Mouse (Mus musculus) intestine, postnatal 0 days (tissue): ENCODE data around the gene Olfr1288. TPM values are rescaled to one million over a fixed set of nuclear protein-coding genes. Genes with fewer than 3 reads are reported as not detected.

Source experiments
- ATAC-seq: fragments of 200-750 bp; cut with Nextera tagmentation; 2 replicates; pipeline ENCODE4 v1.8.0; 2017; ENCODE audit warnings: mild to moderate bottlenecking, moderate TSS enrichment, moderate library complexity
- H3K27ac ChIP-seq: fragments of 300-500 bp; sonication (generic); 2 replicates; pipeline ENCODE4 v1.5.1; 2014; ENCODE audit warnings: mild to moderate bottlenecking, low read depth, low read length, moderate library complexity
- H3K27me3 ChIP-seq: fragments of 300-500 bp; sonication (generic); replicated peaks from 2 replicates; pipeline ENCODE4 v1.6.1; 2014; ENCODE audit warnings: low read length, mixed read lengths; ENCODE audit not compliant: control insufficient read depth, insufficient read depth
- H3K36me3 ChIP-seq: fragments of 300-500 bp; sonication (generic); 2 replicates; pipeline ENCODE4 v1.6.1; 2014; ENCODE audit warnings: mild to moderate bottlenecking, moderate library complexity; ENCODE audit not compliant: control insufficient read depth, insufficient read depth
- H3K4me1 ChIP-seq: fragments of 300-500 bp; sonication (generic); replicated peaks from 2 replicates; pipeline ENCODE4 v1.6.1; 2014; ENCODE audit warnings: antibody characterized with exemption, low read length, mixed read lengths; ENCODE audit not compliant: control insufficient read depth, insufficient read depth
- H3K4me2 ChIP-seq: fragments of 300-500 bp; sonication (generic); replicated peaks from 2 replicates; pipeline ENCODE4 v1.6.1; 2014; ENCODE audit warnings: low read depth, mild to moderate bottlenecking, moderate library complexity
- H3K4me3 ChIP-seq: fragments of 300-500 bp; sonication (generic); 2 replicates; pipeline ENCODE4 v1.5.1; 2014; ENCODE audit warnings: low read depth, low read length
- H3K9ac ChIP-seq: fragments of 300-500 bp; sonication (generic); 2 replicates; pipeline ENCODE4 v1.6.1; 2014; ENCODE audit warnings: mild to moderate bottlenecking, low read depth, low read length
- H3K9me3 ChIP-seq: fragments of 300-500 bp; sonication (generic); 2 replicates; pipeline ENCODE4 v1.6.1; 2016; ENCODE audit warnings: mixed run types; ENCODE audit not compliant: control insufficient read depth
- CTCF ChIP-seq: sonication (generic); IDR thresholded peaks from 2 replicates; pipeline ENCODE4 v1.5.1; 2016; ENCODE audit warnings: low read depth, mild to moderate bottlenecking, control low read depth, antibody characterized with exemption, moderate library complexity
- WGBS: fragments of 180-500 bp; shearing (Covaris S2); extraction: QIAGEN DNeasy Blood & Tissue Kit; methylation state at CpG from one replicate; pipeline ENCODE4 v1.1.7; 2014; 5-methylcytosine and 5-hydroxymethylcytosine counted together
- polyA plus RNA-seq: library from polyadenylated mRNA; unstranded; fragments of >200 nt; fragmentation: Nextera tagmentation; extraction: Ambion mirVana; gene quantifications from 2 replicates; pipeline ENCODE4 v1.2.1, GENCODE M21; 2015

Gene Olfr1288
- polyA plus RNA-seq, 1 experiment from 2014 or later = not detected

DNA sequence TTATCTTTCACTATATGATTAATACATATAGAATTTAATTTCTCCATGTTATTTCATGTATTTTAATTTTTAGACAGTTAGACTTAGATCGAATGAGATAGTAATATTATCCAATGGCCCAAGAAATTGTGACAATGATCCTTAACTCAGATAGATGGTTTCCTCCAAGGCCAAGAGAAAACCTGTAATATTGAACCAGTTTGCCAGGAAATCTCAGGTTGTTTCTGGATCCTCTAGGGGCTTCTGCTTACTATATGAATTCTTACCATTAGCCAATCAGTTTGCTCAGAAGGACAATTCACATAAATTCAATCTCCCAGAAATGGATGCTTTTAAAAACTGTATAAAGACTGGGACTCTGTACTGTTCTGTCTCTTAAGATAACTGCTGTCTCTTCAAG, 51.0 kb downstream of the Olfr1288 start, which contains the start of gene Olfr1293-ps:
TSS of gene Olfr1293-ps (plus strand) at position 301 of the 400 bp plus-strand sequence.
- TF ChIP-seq CTCF = no peak

More for the DNA sequence above, 51.0 kb downstream of the Olfr1288 start, which contains the start of gene Olfr1293-ps:
- ATAC-seq = no peak
- Histone ChIP-seq H3K4me1 (no peaks in the 10 kb centered on the region), H3K4me3 (no peak within 1 kb of the TSS), H3K27me3 (no peaks in the 10 kb centered on the region), H3K9ac (no peak within 1 kb of the TSS), H3K9me3 (no peaks in the 10 kb centered on the region), H3K36me3 (no peaks in the 10 kb centered on the region), H3K4me2 (no peak within 1 kb of the TSS), H3K27ac (no peak within 1 kb of the TSS)
- WGBS = 84% methylated on average over 1 of the region's 1 CpGs

Other genes starting within 250 kb of the Olfr1288 start
- gene 4930430A15Rik, start 244.5 kb upstream of the Olfr1288 start, polyA plus RNA-seq = not detected in 2 replicates
- gene Olfr1275, start 238.8 kb upstream of the Olfr1288 start, polyA plus RNA-seq = not detected in 2 replicates
- gene Olfr1276, start 219.6 kb upstream of the Olfr1288 start, polyA plus RNA-seq = not detected in 2 replicates
- not detected in 2 replicates for gene Olfr1277, start 200.0 kb upstream of the Olfr1288 start, polyA plus RNA-seq
- not detected in 2 replicates for gene Olfr1278, start 184.0 kb upstream of the Olfr1288 start, polyA plus RNA-seq
- not detected in 2 replicates for gene Olfr1279, start 173.5 kb upstream of the Olfr1288 start, polyA plus RNA-seq
- not detected in 2 replicates for gene Olfr1280, start 160.1 kb upstream of the Olfr1288 start, polyA plus RNA-seq
- not detected in 2 replicates for gene Olfr1281, start 147.6 kb upstream of the Olfr1288 start, polyA plus RNA-seq
- not detected in 2 replicates for gene Olfr1282, start 138.0 kb upstream of the Olfr1288 start, polyA plus RNA-seq
- gene Olfr1283, start 107.3 kb upstream of the Olfr1288 start, polyA plus RNA-seq = not detected in 2 replicates
- gene Olfr1284, start 98.6 kb upstream of the Olfr1288 start, polyA plus RNA-seq = not detected in 2 replicates
- gene Olfr1286, start 51.0 kb upstream of the Olfr1288 start, polyA plus RNA-seq = not detected in 2 replicates
- gene Olfr1287, start 25.0 kb upstream of the Olfr1288 start, polyA plus RNA-seq = not detected in 2 replicates
- gene Olfr1289, start 6.7 kb downstream of the Olfr1288 start, polyA plus RNA-seq = not detected in 2 replicates
- not detected in 2 replicates for gene Olfr1290, start 19.7 kb downstream of the Olfr1288 start, polyA plus RNA-seq
- not detected in 2 replicates for gene Olfr1291-ps1, start 23.1 kb downstream of the Olfr1288 start, polyA plus RNA-seq
- not detected in 2 replicates for gene Olfr1293-ps, start 51.1 kb downstream of the Olfr1288 start, polyA plus RNA-seq
- gene Olfr1294, start 66.2 kb downstream of the Olfr1288 start, polyA plus RNA-seq = not detected in 2 replicates
- not detected in 2 replicates for gene Olfr1295, start 95.6 kb downstream of the Olfr1288 start, polyA plus RNA-seq
- not detected in 2 replicates for gene Olfr1297, start 152.4 kb downstream of the Olfr1288 start, polyA plus RNA-seq
- gene Olfr1298, start 175.1 kb downstream of the Olfr1288 start, polyA plus RNA-seq = not detected in 2 replicates
- not detected in 2 replicates for gene Olfr1299, start 187.3 kb downstream of the Olfr1288 start, polyA plus RNA-seq